Mouse (Mus musculus) naive thymus-derived CD4-positive, alpha-beta T cell, adult 5 months (primary cell): ENCODE measurements around the gene Opa1. TPM values are rescaled to one million over a fixed set of nuclear protein-coding genes. Genes with fewer than 3 reads are reported as not detected.

Experiments used
- polyA plus RNA-seq: library from polyadenylated mRNA; unstranded; fragments of 100-300 nt; shearing (Covaris generic); gene quantifications from one replicate; pipeline ENCODE4 v1.2.1, GENCODE M21; 2017

Gene Opa1
- polyA plus RNA-seq: 36.4 TPM

DNA sequence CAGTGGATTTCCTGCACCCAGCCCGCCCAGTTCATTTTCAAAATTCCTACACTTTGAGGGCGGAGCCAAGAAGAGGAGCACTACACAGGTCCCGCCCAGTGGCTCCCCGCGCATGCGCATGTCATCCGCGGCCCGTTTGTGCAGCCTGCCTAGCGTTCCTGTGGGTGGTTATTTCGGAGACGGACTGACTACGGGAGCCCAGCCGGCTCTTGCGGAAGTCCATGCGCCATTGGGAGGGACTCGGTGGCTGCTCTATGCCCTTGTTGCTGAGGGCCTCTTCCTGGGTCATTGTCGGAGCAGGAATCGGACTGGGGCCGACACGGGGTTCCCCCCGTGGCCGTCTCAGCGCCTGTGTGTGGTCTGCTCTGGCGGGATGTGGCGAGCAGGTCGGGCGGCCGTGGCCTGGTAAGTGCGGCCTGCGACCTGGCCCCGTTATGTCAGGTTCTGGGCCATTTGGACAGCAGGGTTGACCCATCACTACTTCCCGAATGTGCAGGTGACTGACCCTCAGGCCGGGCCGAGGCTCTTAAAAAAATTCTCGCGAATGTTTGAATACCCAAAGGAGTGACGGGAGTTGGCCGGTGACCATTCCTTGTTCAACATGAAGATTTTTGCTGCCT lies at the start of gene Opa1:
Gene Opa1, plus strand, starts transcription at position 168 of the 620 bp plus-strand sequence.

DNA sequence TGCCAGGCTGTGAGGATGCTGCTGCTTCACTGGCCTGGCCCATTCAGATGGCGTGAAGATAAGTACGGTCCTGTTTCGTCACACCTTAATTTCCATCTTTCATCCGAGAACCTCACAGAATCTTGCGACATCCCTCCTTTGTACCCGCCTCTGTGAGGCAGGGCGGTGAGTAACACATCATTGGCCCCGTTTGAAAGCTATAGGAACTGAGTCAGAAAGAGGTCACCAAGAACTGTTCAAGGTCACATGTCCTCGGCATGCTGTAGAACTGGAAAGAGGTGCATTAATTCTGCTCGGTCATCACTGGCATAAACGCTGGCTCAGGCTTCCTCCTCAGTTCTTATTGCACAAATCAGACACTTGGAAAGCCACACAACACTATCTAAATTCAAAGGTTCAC lies 34.3 kb upstream of the Opa1 start, which contains the start of gene Atp13a4:
Gene Atp13a4, minus strand, starts transcription at position 36 of the 400 bp plus-strand sequence.

Other genes starting within 250 kb of the Opa1 start
- not detected for gene Atp13a5, start 200.6 kb upstream of the Opa1 start, polyA plus RNA-seq
- gene Atp13a4, start 34.5 kb upstream of the Opa1 start, polyA plus RNA-seq: not detected